Mouse (Mus musculus) brain, embryonic 14.5 days (tissue): ENCODE measurements at regions not wholly inside any gene's neighbourhood (a gene's known extent, or its start where the extent isn't known, plus 50 kb on each side); places are given as distances from the start of the nearest gene placed in this dataset.

Source experiments
- CTCF ChIP-seq: fragments of 200-500 bp; IDR thresholded peaks from 2 replicates; pipeline ENCODE4 v1.5.1; 2012; ENCODE audit warnings: inconsistent platforms, mild to moderate bottlenecking, moderate library complexity, borderline replicate concordance; ENCODE audit not compliant: insufficient read depth, insufficient read length; ENCODE audit errors: extremely low read depth
- POLR2A ChIP-seq: fragments of 200-500 bp; IDR thresholded peaks from 2 replicates; pipeline ENCODE4 v1.6.1; 2012; ENCODE audit warnings: mild to moderate bottlenecking, inconsistent platforms, borderline replicate concordance; ENCODE audit not compliant: poor library complexity, insufficient read depth, insufficient read length, severe bottlenecking; ENCODE audit errors: extremely low read depth

DNA sequence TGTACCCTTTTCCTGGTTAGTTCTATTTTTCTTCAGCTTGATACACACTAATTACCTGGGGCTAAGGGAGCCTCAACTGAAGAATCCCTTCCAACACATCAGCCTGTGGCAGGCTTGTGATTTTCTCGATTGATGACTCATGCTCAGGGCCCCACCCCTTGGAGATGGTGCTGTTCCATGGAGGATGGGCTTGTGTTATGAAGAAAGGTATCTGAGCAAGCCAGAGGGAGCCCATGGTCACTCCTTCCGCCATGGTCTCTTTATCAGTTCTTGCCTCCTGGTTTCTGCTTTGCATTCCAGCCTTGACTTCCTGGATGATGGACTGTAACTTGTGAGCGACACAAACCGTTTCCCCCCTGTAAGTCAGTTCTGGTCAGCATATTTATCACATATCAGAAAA lies 131.1 kb upstream of the Kcnj16 start:
- TF ChIP-seq POLR2A: no peak
- no peak for TF ChIP-seq CTCF
